Mouse (Mus musculus): ENCODE measurements around the gene Cry2.

- TF ChIP-seq POLR2A (IDR thresholded peaks at IDR 0.05; ENCODE audit: insufficient read depth, low read depth, low read length) (no peak), CTCF (IDR thresholded peaks at IDR 0.05) (no peak)
Observed at GRCm38 (mm10) chr2:92440432-92440831, 6.6 kb upstream of the Cry2 start.
